Mouse (Mus musculus) heart, embryonic 13.5 days (tissue): ENCODE data around the gene Lekr1. TPM values are rescaled to one million over a fixed set of nuclear protein-coding genes. Genes with fewer than 3 reads are reported as not detected.

Source experiments
- microRNA-seq: library from miRNA; unstranded; fragments of <30 nt; microRNA quantifications from one replicate; pipeline ENCODE4, GENCODE M21; 2016
- polyA plus RNA-seq: library from polyadenylated mRNA; unstranded; fragments of >200 nt; fragmentation: Nextera tagmentation; extraction: Ambion mirVana; gene quantifications from 2 replicates; pipeline ENCODE4 v1.2.1, GENCODE M21; 2015

Lekr1 gene
- polyA plus RNA-seq, 1 experiment from 2014 or later: 6.6 TPM

Small RNAs within 50 kb of the gene (microRNA-seq; reads per million reads assigned to microRNA genes)
- not detected for gene Mir8120

Other genes starting within 250 kb of the Lekr1 start
- gene Tiparp, start 137.8 kb upstream of the Lekr1 start, polyA plus RNA-seq: 25.1 and 26.7 TPM in 2 replicates